Mouse (Mus musculus) erythroblast, embryonic 14.5 days (primary cell): ENCODE data around the gene Klhl32. TPM values are rescaled to one million over a fixed set of nuclear protein-coding genes. Genes with fewer than 3 reads are reported as not detected.

ENCODE experiments used
- H3K27me3 ChIP-seq: 2 replicates; pipeline ENCODE4 v1.6.1; 2012; ENCODE audit warnings: inconsistent platforms; ENCODE audit not compliant: control insufficient read depth
- H3K36me3 ChIP-seq: 2 replicates; pipeline ENCODE4 v1.6.1; 2012; ENCODE audit warnings: mild to moderate bottlenecking, inconsistent platforms; ENCODE audit not compliant: control insufficient read depth
- H3K4me1 ChIP-seq: 2 replicates; pipeline ENCODE4 v1.6.1; 2012; ENCODE audit warnings: inconsistent platforms; ENCODE audit not compliant: control insufficient read depth
- H3K4me3 ChIP-seq: replicated peaks from 2 replicates; pipeline ENCODE3; 2012; ENCODE audit warnings: moderate library complexity, mild to moderate bottlenecking, inconsistent platforms
- H3K9me3 ChIP-seq: 2 replicates; pipeline ENCODE4 v1.6.1; 2012; ENCODE audit warnings: low read length, inconsistent platforms, mixed read lengths; ENCODE audit not compliant: control insufficient read depth
- GATA1 ChIP-seq: IDR thresholded peaks from 2 replicates; pipeline ENCODE4 v1.6.1; 2012; ENCODE audit warnings: low read length, inconsistent platforms, mixed read lengths
- TAL1 ChIP-seq: IDR thresholded peaks from 3 replicates; pipeline ENCODE4 v1.6.1; 2012; ENCODE audit warnings: low read length, inconsistent platforms, mixed read lengths
- polyA plus RNA-seq: library from polyadenylated mRNA; stranded (reverse); fragments of >175 nt; gene quantifications from 2 replicates; pipeline ENCODE4 v1.2.3, GENCODE M21; 2012

The Klhl32 gene
- polyA plus RNA-seq, 1 experiment: 0.01 TPM

DNA sequence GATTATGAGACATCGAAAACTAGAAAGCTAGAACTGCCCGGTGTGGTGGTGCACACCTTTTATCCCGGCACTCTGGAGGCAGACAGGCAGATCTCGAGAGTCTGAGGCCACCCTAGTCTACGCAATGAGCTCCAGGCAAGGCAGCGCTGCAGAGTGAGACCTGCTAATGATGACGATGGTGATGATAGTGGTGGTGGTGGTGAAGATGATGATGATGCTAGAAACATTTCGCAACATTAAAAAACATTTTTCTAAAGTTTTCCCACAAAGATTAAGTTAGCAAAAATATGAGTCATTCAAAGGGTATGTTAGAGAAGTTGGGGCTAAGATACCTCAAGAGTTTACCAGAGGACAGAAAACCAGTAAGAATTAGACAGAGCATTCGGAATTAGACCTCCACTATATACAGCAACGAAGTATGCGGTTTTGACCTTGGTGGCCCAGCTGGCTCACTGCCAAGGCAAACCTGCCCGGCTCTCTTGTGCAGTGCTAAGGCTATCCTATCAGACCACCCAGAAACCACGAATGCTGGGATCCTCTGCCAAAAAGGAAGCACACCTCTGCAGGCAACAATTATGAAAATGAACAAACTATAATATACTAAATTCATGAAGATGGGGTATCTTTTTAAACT lies 224.9 kb downstream of the Klhl32 start:
- TF ChIP-seq TAL1 (no peak), GATA1 (no peak)
- Histone ChIP-seq H3K27me3 (no peaks in the 10 kb centered on the region), H3K9me3 (no peaks in the 10 kb centered on the region), H3K4me3 (no peak overlapping the region), H3K4me1 (no peaks in the 10 kb centered on the region), H3K36me3 (no peaks in the 10 kb centered on the region)

DNA sequence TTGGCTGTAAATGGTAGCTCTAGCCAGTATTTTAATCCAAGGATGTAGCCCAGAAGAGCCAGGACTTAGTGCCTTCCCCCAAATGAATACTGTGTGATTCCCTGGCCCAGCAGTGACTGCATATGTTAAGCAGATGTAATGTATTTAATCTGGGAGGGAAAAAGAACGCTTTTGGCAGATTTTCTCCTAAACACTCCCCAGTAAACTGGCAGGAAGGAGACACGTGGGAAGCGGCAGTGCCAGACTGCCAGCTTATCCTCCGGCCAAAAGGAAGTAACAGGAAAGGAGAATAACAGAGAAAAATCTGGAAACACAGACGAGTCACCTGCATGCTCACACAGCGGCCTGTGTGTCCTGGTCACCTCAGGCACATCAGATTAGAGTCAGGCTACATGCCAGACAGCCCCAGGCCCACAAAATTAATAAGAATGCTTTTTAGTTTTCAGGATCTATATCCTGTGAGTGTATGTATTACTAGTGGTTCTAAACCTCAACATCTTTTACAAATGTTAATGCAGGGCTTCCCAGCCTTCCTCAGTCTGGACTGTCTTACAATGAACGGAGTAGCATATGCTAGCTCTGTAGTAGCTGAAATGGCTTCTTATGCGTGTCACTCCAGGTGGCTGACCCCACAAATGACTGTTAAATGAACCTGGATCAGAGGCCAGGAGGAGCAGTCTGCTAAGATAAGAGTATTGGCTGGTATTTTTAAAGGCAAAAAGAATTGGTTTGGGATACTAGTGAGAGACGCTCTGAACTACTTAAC lies 229.3 kb downstream of the Klhl32 start:
- H3K4me3 ChIP-seq: no peak overlapping the region
- TF ChIP-seq GATA1: no peak
- TF ChIP-seq TAL1: no peak
- no peaks in the 10 kb centered on the region for H3K4me1 ChIP-seq
- H3K9me3 ChIP-seq: no peaks in the 10 kb centered on the region
- H3K27me3 ChIP-seq: no peaks in the 10 kb centered on the region
- H3K36me3 ChIP-seq: peaks cover 7% of the 10 kb centered on the region

GRCm38 (mm10) chr4:24620440-24620839 lies 230.5 kb downstream of the Klhl32 start:
- peaks cover 7% of the 10 kb centered on the region for H3K36me3 ChIP-seq
- TF ChIP-seq GATA1 (no peak), TAL1 (no peak)

GRCm38 (mm10) chr4:24620005-24620404 lies 230.9 kb downstream of the Klhl32 start:
- TF ChIP-seq TAL1: no peak
- TF ChIP-seq GATA1: no peak
- peaks cover 7% of the 10 kb centered on the region for H3K36me3 ChIP-seq
- no peaks in the 10 kb centered on the region for H3K9me3 ChIP-seq
- H3K4me1 ChIP-seq: no peaks in the 10 kb centered on the region
- H3K4me3 ChIP-seq: no peak overlapping the region
- H3K27me3 ChIP-seq: no peaks in the 10 kb centered on the region

More at GRCm38 (mm10) chr4:24620440-24620839, 230.5 kb downstream of the Klhl32 start:
- no peaks in the 10 kb centered on the region for H3K9me3 ChIP-seq
- H3K4me1 ChIP-seq: no peaks in the 10 kb centered on the region
- no peak overlapping the region for H3K4me3 ChIP-seq
- no peaks in the 10 kb centered on the region for H3K27me3 ChIP-seq

GRCm38 (mm10) chr4:24609564-24609963 lies 241.4 kb downstream of the Klhl32 start:
- Histone ChIP-seq H3K4me3 (no peak overlapping the region), H3K4me1 (peaks cover 14% of the 10 kb centered on the region), H3K9me3 (no peaks in the 10 kb centered on the region), H3K36me3 (peaks cover 44% of the 10 kb centered on the region), H3K27me3 (no peaks in the 10 kb centered on the region)
- TF ChIP-seq GATA1: no peak
- no peak for TF ChIP-seq TAL1

GRCm38 (mm10) chr4:24609085-24609484 lies 241.8 kb downstream of the Klhl32 start:
- TF ChIP-seq GATA1 (no peak), TAL1 (no peak)
- peaks cover 47% of the 10 kb centered on the region for H3K36me3 ChIP-seq

GRCm38 (mm10) chr4:24601711-24602110 lies 249.2 kb downstream of the Klhl32 start:
- H3K36me3 ChIP-seq: peaks cover 98% of the 10 kb centered on the region
- TF ChIP-seq GATA1 (no peak), TAL1 (no peak)

More at GRCm38 (mm10) chr4:24609085-24609484, 241.8 kb downstream of the Klhl32 start:
- no peaks in the 10 kb centered on the region for H3K27me3 ChIP-seq
- H3K9me3 ChIP-seq: no peaks in the 10 kb centered on the region
- no peak overlapping the region for H3K4me3 ChIP-seq
- peaks cover 14% of the 10 kb centered on the region for H3K4me1 ChIP-seq

DNA sequence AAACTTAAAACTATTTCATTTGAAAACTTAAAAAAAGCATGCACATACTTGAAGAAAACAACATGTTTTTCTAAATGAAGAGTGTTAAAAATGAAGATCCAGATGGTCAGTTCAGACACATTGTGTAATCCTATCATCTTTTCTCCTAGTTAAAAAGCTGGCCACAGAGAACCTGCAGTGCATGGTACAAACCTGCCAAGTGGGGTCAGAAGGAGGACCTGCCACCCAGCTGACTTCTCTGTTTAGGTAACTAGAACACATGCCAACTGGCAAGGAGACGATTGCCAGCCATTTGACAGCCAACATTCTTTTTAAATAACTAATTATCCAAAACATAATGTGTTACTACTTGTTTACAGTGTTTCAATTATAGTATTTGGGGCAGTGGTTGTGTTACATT lies 252.3 kb downstream of the Klhl32 start:
- no peak for TF ChIP-seq TAL1
- TF ChIP-seq GATA1: no peak
- Histone ChIP-seq H3K4me3 (no peak overlapping the region), H3K27me3 (no peaks in the 10 kb centered on the region), H3K36me3 (peaks cover 96% of the 10 kb centered on the region), H3K4me1 (peaks cover 13% of the 10 kb centered on the region), H3K9me3 (no peaks in the 10 kb centered on the region)

More at GRCm38 (mm10) chr4:24601711-24602110, 249.2 kb downstream of the Klhl32 start:
- no peaks in the 10 kb centered on the region for H3K27me3 ChIP-seq
- H3K4me3 ChIP-seq: no peak overlapping the region
- H3K4me1 ChIP-seq: peaks cover 8% of the 10 kb centered on the region
- H3K9me3 ChIP-seq: no peaks in the 10 kb centered on the region

DNA sequence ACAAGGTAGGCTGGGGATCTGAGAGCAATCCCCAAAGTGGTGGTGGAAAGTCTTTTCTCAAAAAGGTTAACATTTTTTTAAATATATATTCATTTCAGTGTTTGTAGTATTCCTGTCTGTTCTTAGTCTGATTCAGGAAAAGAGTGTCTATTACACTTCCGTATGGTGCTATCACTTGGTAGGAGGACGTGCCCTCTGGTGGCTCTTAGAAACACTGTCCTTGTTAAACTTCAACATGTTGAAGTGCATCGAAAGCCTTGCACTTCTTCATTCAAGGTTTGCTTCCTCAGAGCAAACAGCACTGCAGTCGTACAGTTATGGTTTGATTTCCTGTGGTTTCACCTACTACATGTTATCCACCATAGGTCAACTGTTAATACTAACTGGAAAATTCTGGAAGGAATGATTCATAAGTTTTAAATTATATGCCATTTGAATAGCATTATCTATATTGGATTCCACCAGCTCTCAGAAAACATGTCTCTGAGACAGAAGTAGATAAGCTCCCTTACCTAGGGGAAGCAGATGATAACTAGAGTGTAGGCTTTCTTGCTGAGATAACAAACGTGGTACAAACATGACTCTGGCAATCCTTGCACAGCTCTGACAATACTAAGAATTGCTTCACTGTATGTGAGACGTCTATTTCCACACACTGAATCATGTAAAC lies 253.8 kb downstream of the Klhl32 start:
- peaks cover 97% of the 10 kb centered on the region for H3K36me3 ChIP-seq
- peaks cover 13% of the 10 kb centered on the region for H3K4me1 ChIP-seq
- H3K27me3 ChIP-seq: no peaks in the 10 kb centered on the region
- no peaks in the 10 kb centered on the region for H3K9me3 ChIP-seq
- H3K4me3 ChIP-seq: no peak overlapping the region
- TF ChIP-seq TAL1 (no peak), GATA1 (no peak)
